Mouse (Mus musculus) kidney, postnatal 0 days (tissue): ENCODE measurements at regions not wholly inside any gene's neighbourhood (a gene's known extent, or its start where the extent isn't known, plus 50 kb on each side); places are given as distances from the start of the nearest gene placed in this dataset.

Experiments
- ATAC-seq: fragments of 200-750 bp; cut with Nextera tagmentation; replicated peaks from 2 replicates; pipeline ENCODE4 v1.8.0; 2017; ENCODE audit warnings: low read depth, moderate number of reproducible peaks, moderate TSS enrichment, moderate library complexity; ENCODE audit not compliant: low FRiP score
- DNase-seq: peaks from one replicate; pipeline ENCODE4 v3.0.0-alpha.2; 2016; ENCODE audit warnings: low spot score
- H3K27ac ChIP-seq: fragments of 300-500 bp; sonication (generic); 2 replicates; pipeline ENCODE4 v1.5.1; 2014; ENCODE audit warnings: mild to moderate bottlenecking
- H3K27me3 ChIP-seq: fragments of 300-500 bp; sonication (generic); 2 replicates; pipeline ENCODE4 v1.6.1; 2014; ENCODE audit warnings: low read length, mixed read lengths; ENCODE audit not compliant: insufficient read depth
- H3K36me3 ChIP-seq: fragments of 300-500 bp; sonication (generic); 2 replicates; pipeline ENCODE4 v1.6.1; 2014; ENCODE audit warnings: low read length, mixed read lengths; ENCODE audit not compliant: insufficient read depth
- H3K4me1 ChIP-seq: fragments of 300-500 bp; sonication (generic); replicated peaks from 2 replicates; pipeline ENCODE4 v1.6.1; 2014; ENCODE audit warnings: antibody characterized with exemption, low read length, mixed read lengths; ENCODE audit not compliant: insufficient read depth
- H3K4me2 ChIP-seq: fragments of 300-500 bp; sonication (generic); 2 replicates; pipeline ENCODE4 v1.6.1; 2014; ENCODE audit warnings: mild to moderate bottlenecking, low read length, moderate library complexity, mixed read lengths
- H3K4me3 ChIP-seq: fragments of 300-500 bp; sonication (generic); replicated peaks from 2 replicates; pipeline ENCODE4 v1.5.1; 2014; ENCODE audit warnings: low read depth, low read length
- H3K9ac ChIP-seq: fragments of 300-500 bp; sonication (generic); 2 replicates; pipeline ENCODE4 v1.6.1; 2014; ENCODE audit warnings: low read depth, low read length
- H3K9me3 ChIP-seq: fragments of 300-500 bp; sonication (generic); replicated peaks from 2 replicates; pipeline ENCODE4 v1.6.1; 2016; ENCODE audit warnings: low read length, inconsistent platforms, mixed read lengths
- CTCF ChIP-seq: IDR thresholded peaks from 2 replicates; pipeline ENCODE4 v1.5.1; 2016; ENCODE audit warnings: antibody characterized with exemption, low read depth, mild to moderate bottlenecking, moderate library complexity
- WGBS: fragments of 180-500 bp; shearing (Covaris S2); extraction: QIAGEN DNeasy Blood & Tissue Kit; methylation state at CpG from one replicate; pipeline ENCODE4 v1.1.7; 2014; 5-methylcytosine and 5-hydroxymethylcytosine counted together

GRCm38 (mm10) chr7:136556436-136556835 is 338.0 kb upstream of the Mgmt start:
- no peaks in the 10 kb centered on the region for H3K27me3 ChIP-seq
- no peaks in the 10 kb centered on the region for H3K9me3 ChIP-seq
- H3K27ac ChIP-seq: no peak overlapping the region
- WGBS: 40% methylated on average over 4 of the region's 4 CpGs
- no peak for ATAC-seq
- no peaks in the 10 kb centered on the region for H3K36me3 ChIP-seq
- no peak overlapping the region for H3K4me2 ChIP-seq
- DNase-seq: peak; percentile 68
- H3K4me1 ChIP-seq: no peaks in the 10 kb centered on the region
- TF ChIP-seq CTCF: no peak
- H3K4me3 ChIP-seq: no peak overlapping the region
- no peak overlapping the region for H3K9ac ChIP-seq

- no peaks in the 10 kb centered on the region for H3K9me3 ChIP-seq
- no peaks in the 10 kb centered on the region for H3K36me3 ChIP-seq
- H3K27me3 ChIP-seq: no peaks in the 10 kb centered on the region
- no peak overlapping the region for H3K9ac ChIP-seq
- H3K27ac ChIP-seq: no peak overlapping the region
- ATAC-seq (no peak), DNase-seq (no peak)
- H3K4me3 ChIP-seq: no peak overlapping the region
- no peaks in the 10 kb centered on the region for H3K4me1 ChIP-seq
- WGBS: 83% methylated on average over 6 of the region's 6 CpGs
- no peak overlapping the region for H3K4me2 ChIP-seq
- no peak for TF ChIP-seq CTCF
Measured at GRCm38 (mm10) chr7:136559536-136559935, 334.9 kb upstream of the Mgmt start.

- ATAC-seq (no peak), DNase-seq (no peak)
- Histone ChIP-seq H3K9ac (no peak overlapping the region), H3K4me2 (no peak overlapping the region), H3K4me1 (no peaks in the 10 kb centered on the region), H3K9me3 (no peaks in the 10 kb centered on the region), H3K27ac (no peak overlapping the region), H3K27me3 (0 out of 2 replicates have a peak, but pooled peaks cover 4% of the 10 kb centered on the region), H3K4me3 (no peak overlapping the region), H3K36me3 (no peaks in the 10 kb centered on the region)
- TF ChIP-seq CTCF: no peak
- 71% methylated on average over 7 of the region's 7 CpGs for WGBS
Measured at GRCm38 (mm10) chr7:136570911-136571310, 323.5 kb upstream of the Mgmt start.

- WGBS: 15% methylated on average over 12 of the region's 12 CpGs
- Histone ChIP-seq H3K4me3 (no peak overlapping the region), H3K9ac (no peak overlapping the region), H3K36me3 (no peaks in the 10 kb centered on the region), H3K27ac (no peak overlapping the region), H3K27me3 (peaks cover 3% of the 10 kb centered on the region; the same call in 1 of the 2 replicates), H3K4me1 (peaks cover 5% of the 10 kb centered on the region; the same call in 1 of the 2 replicates), H3K9me3 (no peaks in the 10 kb centered on the region), H3K4me2 (0 out of 2 replicates have a peak overlapping the region, but pooled peaks have one; percentile 4)
- DNase-seq: peak; percentile 74
- no peak for ATAC-seq
- TF ChIP-seq CTCF: no peak
Measured at GRCm38 (mm10) chr7:136581896-136582295, 312.5 kb upstream of the Mgmt start.

DNA sequence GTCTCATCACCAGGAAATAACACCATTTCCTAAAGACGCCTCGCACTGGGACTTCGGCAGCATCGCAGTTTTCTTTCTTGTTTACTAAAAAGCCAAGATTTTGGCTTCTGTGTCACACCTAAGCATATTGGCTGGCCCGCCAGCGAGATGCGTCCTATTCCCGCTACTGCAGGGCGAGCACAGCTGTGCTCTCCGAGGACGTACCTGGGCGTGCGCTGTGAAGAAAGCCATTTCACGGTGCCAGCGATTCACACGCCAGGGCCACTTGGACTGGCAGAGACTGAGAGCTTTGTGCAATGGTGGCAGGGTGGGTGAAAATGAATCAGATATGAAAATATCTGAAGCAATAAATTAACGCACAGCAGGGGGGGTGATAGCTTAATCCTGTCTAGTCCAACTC is 310.1 kb upstream of the Mgmt start:
- WGBS: 78% methylated on average over 17 of the region's 17 CpGs
- DNase-seq (no peak), ATAC-seq (no peak)
- peaks cover 5% of the 10 kb centered on the region; the same call in 1 of the 2 replicates for H3K4me1 ChIP-seq
- peaks cover 3% of the 10 kb centered on the region; the same call in 1 of the 2 replicates for H3K27me3 ChIP-seq
- no peak overlapping the region for H3K27ac ChIP-seq
- H3K9ac ChIP-seq: no peak overlapping the region
- TF ChIP-seq CTCF: no peak
- H3K4me3 ChIP-seq: no peak overlapping the region
- H3K36me3 ChIP-seq: no peaks in the 10 kb centered on the region
- H3K9me3 ChIP-seq: no peaks in the 10 kb centered on the region
- H3K4me2 ChIP-seq: no peak overlapping the region

DNA sequence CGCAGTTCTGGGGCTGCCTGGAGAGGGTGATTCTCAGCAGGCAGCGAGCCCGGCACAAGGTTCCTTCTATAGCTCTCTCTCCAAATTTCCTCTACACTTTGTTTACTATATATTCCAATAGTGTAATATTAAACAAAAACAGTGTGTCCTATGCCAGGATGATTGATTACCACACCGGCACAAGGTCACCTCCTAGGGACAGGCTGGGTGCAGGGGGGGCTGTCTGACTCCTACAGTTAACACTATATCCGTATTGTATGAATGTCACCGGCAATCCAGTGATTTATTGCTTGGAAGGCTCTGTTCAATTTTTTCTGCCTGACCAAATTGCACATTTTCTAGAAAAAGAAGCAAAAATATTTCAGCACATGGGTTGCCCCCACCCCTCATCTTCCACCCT is 305.9 kb upstream of the Mgmt start:
- no peaks in the 10 kb centered on the region for H3K9me3 ChIP-seq
- no peak overlapping the region for H3K4me3 ChIP-seq
- no peak overlapping the region for H3K9ac ChIP-seq
- ATAC-seq (no peak), DNase-seq (no peak)
- WGBS: 62% methylated on average over 6 of the region's 6 CpGs
- no peak overlapping the region for H3K4me2 ChIP-seq
- H3K4me1 ChIP-seq: no peaks in the 10 kb centered on the region
- no peak overlapping the region for H3K27ac ChIP-seq
- H3K36me3 ChIP-seq: no peaks in the 10 kb centered on the region
- H3K27me3 ChIP-seq: peaks cover 3% of the 10 kb centered on the region; the same call in 1 of the 2 replicates
- no peak for TF ChIP-seq CTCF

DNA sequence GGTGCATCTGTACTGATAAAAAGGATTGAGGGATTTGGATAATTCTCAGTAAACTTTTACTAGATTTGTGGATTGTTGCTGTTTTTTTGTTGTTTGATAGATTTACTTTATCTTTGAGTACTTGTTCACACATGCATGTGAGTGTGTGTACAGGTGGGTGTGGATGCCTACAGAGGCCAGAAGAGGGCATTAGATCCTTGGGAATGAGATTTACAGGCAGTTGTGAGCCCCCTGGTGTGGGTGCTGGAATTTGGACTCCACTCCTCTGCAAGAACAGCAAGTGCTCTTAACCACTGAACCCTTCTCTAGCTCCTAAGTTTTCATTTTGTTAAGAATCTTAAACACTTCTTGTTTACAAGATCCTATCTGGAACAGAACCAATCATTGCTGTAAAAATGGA is 303.5 kb upstream of the Mgmt start:
- no peaks in the 10 kb centered on the region for H3K4me1 ChIP-seq
- H3K9ac ChIP-seq: no peak overlapping the region
- no peaks in the 10 kb centered on the region for H3K9me3 ChIP-seq
- H3K27me3 ChIP-seq: no peaks in the 10 kb centered on the region
- TF ChIP-seq CTCF: peak; percentile 45; the same call in 1 of the 2 replicates
- no peak overlapping the region for H3K27ac ChIP-seq
- H3K4me2 ChIP-seq: no peak overlapping the region
- DNase-seq (no peak), ATAC-seq (no peak)
- H3K36me3 ChIP-seq: no peaks in the 10 kb centered on the region
- no peak overlapping the region for H3K4me3 ChIP-seq
